Mouse (Mus musculus) MEL (cell line): Measurements from ENCODE around the gene Mpp2. TPM values are rescaled to one million over a fixed set of nuclear protein-coding genes. Genes with fewer than 3 reads are reported as not detected.

Experiments used
- DNase-seq: peaks from one replicate; pipeline ENCODE4 v3.0.0; 2011; ENCODE audit warnings: low read depth, low spot score
- H3K27ac ChIP-seq: 2 replicates; pipeline ENCODE4 v1.5.1; 2012; ENCODE audit warnings: low read depth, mild to moderate bottlenecking, control low read depth, low read length, moderate library complexity; ENCODE audit not compliant: control insufficient read depth
- H3K27me3 ChIP-seq, 2 experiments: fragments of 150-350 bp in 1 of 2; sonication (generic) in 1 of 2; 2 replicates each; pipeline ENCODE4 v1.6.1; 2012; ENCODE audit warnings: low read length in 2 of 2, mild to moderate bottlenecking in 2 of 2, improper control_type of control experiment in 1 of 2, moderate library complexity in 1 of 2; ENCODE audit not compliant: insufficient read depth in 2 of 2, control insufficient read depth in 1 of 2
- H3K36me3 ChIP-seq, 2 experiments: 2 replicates each; pipeline ENCODE4 v1.6.1; 2012 to 2014; ENCODE audit warnings: low read length in 2 of 2, improper control_type of control experiment in 1 of 2, inconsistent platforms in 1 of 2, mild to moderate bottlenecking in 1 of 2; ENCODE audit not compliant: insufficient read depth in 2 of 2, control insufficient read depth in 1 of 2
- H3K4me1 ChIP-seq, 2 experiments: fragments of 150-350 bp in 1 of 2; sonication (generic) in 1 of 2; 2 replicates each; pipeline ENCODE4 v1.6.1; 2012; ENCODE audit warnings: low read length in 2 of 2, improper control_type of control experiment in 1 of 2, mild to moderate bottlenecking in 1 of 2; ENCODE audit not compliant: insufficient read depth in 2 of 2, control insufficient read depth in 1 of 2
- H3K4me3 ChIP-seq, 2 experiments: fragments of 150-350 bp in 1 of 2; sonication (generic) in 1 of 2; 2 replicates each; pipeline ENCODE4 v1.5.1; 2012; ENCODE audit warnings: low read depth in 2 of 2, low read length in 2 of 2, mild to moderate bottlenecking in 2 of 2, moderate library complexity in 2 of 2, control low read depth in 1 of 2, improper control_type of control experiment in 1 of 2; ENCODE audit not compliant: control insufficient read depth in 1 of 2, insufficient read depth in 1 of 2
- H3K79me2 ChIP-seq: 2 replicates; pipeline ENCODE4 v1.6.1; 2012; ENCODE audit warnings: mild to moderate bottlenecking, low read length, moderate library complexity; ENCODE audit not compliant: control insufficient read depth, poor library complexity, insufficient read depth
- H3K9ac ChIP-seq: 2 replicates; pipeline ENCODE4 v1.6.1; 2012; ENCODE audit warnings: low read depth, mild to moderate bottlenecking, control low read depth, low read length, moderate library complexity; ENCODE audit not compliant: control insufficient read depth, poor library complexity, severe bottlenecking
- H3K9me3 ChIP-seq: fragments of 150-350 bp; sonication (generic); replicated peaks from 2 replicates; pipeline ENCODE4 v1.6.1; 2012; ENCODE audit warnings: mild to moderate bottlenecking, low read length, improper control_type of control experiment, moderate library complexity; ENCODE audit not compliant: insufficient read depth
- CHD1 ChIP-seq: IDR thresholded peaks from 2 replicates; pipeline ENCODE4 v1.6.1; 2012; ENCODE audit warnings: low read depth, mild to moderate bottlenecking, inconsistent platforms, low read length, improper control_type of control experiment
- CHD2 ChIP-seq: IDR thresholded peaks from 2 replicates; pipeline ENCODE4 v1.6.1; 2011; ENCODE audit warnings: low read length, improper control_type of control experiment
- CTCF ChIP-seq, 3 experiments: IDR thresholded peaks in 2 of 3; conservative IDR thresholded peaks in 1 of 3; 2 replicates each; pipeline ENCODE4 v1.5.1; 2011 to 2012; ENCODE audit warnings: low read length in 3 of 3, low read depth in 2 of 3, mild to moderate bottlenecking in 2 of 3, improper control_type of control experiment in 1 of 3, inconsistent platforms in 1 of 3, mixed read lengths in 1 of 3, moderate library complexity in 1 of 3; ENCODE audit not compliant: control insufficient read depth in 1 of 3, insufficient read depth in 1 of 3, poor library complexity in 1 of 3, severe bottlenecking in 1 of 3
- E2F4 ChIP-seq: IDR thresholded peaks from 2 replicates; pipeline ENCODE4 v1.6.1; 2011; ENCODE audit warnings: low read depth, low read length, improper control_type of control experiment, borderline replicate concordance
- ELF1 ChIP-seq: IDR thresholded peaks from 2 replicates; pipeline ENCODE4 v1.6.1; 2014; ENCODE audit warnings: low read depth, mild to moderate bottlenecking, inconsistent platforms, low read length, improper control_type of control experiment, moderate library complexity
- EP300 ChIP-seq, 2 experiments: IDR thresholded peaks; 2 replicates each; pipeline ENCODE4 v1.6.1; 2011; ENCODE audit warnings: improper control_type of control experiment in 2 of 2, low read length in 2 of 2, low read depth in 1 of 2, mild to moderate bottlenecking in 1 of 2
- ETS1 ChIP-seq: IDR thresholded peaks from 2 replicates; pipeline ENCODE4 v1.6.1; 2012; ENCODE audit warnings: low read depth, mild to moderate bottlenecking, inconsistent platforms, low read length, improper control_type of control experiment, moderate library complexity
- GABPA ChIP-seq: IDR thresholded peaks from 2 replicates; pipeline ENCODE4 v1.6.1; 2012; ENCODE audit warnings: low read depth, mild to moderate bottlenecking, inconsistent platforms, low read length, improper control_type of control experiment, moderate library complexity
- GATA1 ChIP-seq: IDR thresholded peaks from 2 replicates; pipeline ENCODE4 v1.6.1; 2011; ENCODE audit warnings: low read depth, low read length, improper control_type of control experiment
- HCFC1 ChIP-seq: IDR thresholded peaks from 2 replicates; pipeline ENCODE4 v1.6.1; 2012; ENCODE audit warnings: low read depth, mild to moderate bottlenecking, inconsistent platforms, low read length, improper control_type of control experiment, moderate library complexity
- JUND ChIP-seq: IDR thresholded peaks from 2 replicates; pipeline ENCODE4 v1.6.1; 2011; ENCODE audit warnings: low read depth, mild to moderate bottlenecking, improper control_type of control experiment, low read length
- MAFK ChIP-seq: IDR thresholded peaks from 2 replicates; pipeline ENCODE4 v1.6.1; 2011; ENCODE audit warnings: low read depth, mild to moderate bottlenecking, low read length, improper control_type of control experiment, borderline replicate concordance
- MAZ ChIP-seq: IDR thresholded peaks from 2 replicates; pipeline ENCODE4 v1.6.1; 2012; ENCODE audit warnings: low read depth, mild to moderate bottlenecking, inconsistent platforms, low read length, improper control_type of control experiment
- MYB ChIP-seq: IDR thresholded peaks from 2 replicates; pipeline ENCODE4 v1.6.1; 2011; ENCODE audit warnings: mild to moderate bottlenecking, low read depth, low read length, improper control_type of control experiment
- MYC ChIP-seq: IDR thresholded peaks from 2 replicates; pipeline ENCODE4 v1.6.1; 2011; ENCODE audit warnings: low read depth, mild to moderate bottlenecking, low read length, improper control_type of control experiment, moderate library complexity
- NELFE ChIP-seq: IDR thresholded peaks from 2 replicates; pipeline ENCODE4 v1.6.1; 2011; ENCODE audit warnings: low read depth, low read length, improper control_type of control experiment
- NRF1 ChIP-seq: IDR thresholded peaks from 2 replicates; pipeline ENCODE4 v1.6.1; 2014; ENCODE audit warnings: low read depth, mild to moderate bottlenecking, inconsistent platforms, low read length, improper control_type of control experiment, moderate library complexity; ENCODE audit not compliant: poor library complexity, insufficient read depth, severe bottlenecking
- POLR2A ChIP-seq, 2 experiments: IDR thresholded peaks; 2 replicates each; pipeline ENCODE4 v1.6.1; 2011 to 2012; ENCODE audit warnings: low read length in 2 of 2, mild to moderate bottlenecking in 2 of 2, control low read depth in 1 of 2, improper control_type of control experiment in 1 of 2, low read depth in 1 of 2, moderate library complexity in 1 of 2; ENCODE audit not compliant: control insufficient read depth in 1 of 2, insufficient read depth in 1 of 2, poor library complexity in 1 of 2
- POLR2AphosphoS5 ChIP-seq: IDR thresholded peaks from 2 replicates; pipeline ENCODE4 v1.6.1; 2012; ENCODE audit warnings: low read depth, borderline replicate concordance, mild to moderate bottlenecking, inconsistent platforms, low read length, moderate library complexity, mixed read lengths
- RAD21 ChIP-seq: IDR thresholded peaks from 2 replicates; pipeline ENCODE4 v1.6.1; 2011; ENCODE audit warnings: mild to moderate bottlenecking, low read depth, low read length, improper control_type of control experiment
- RCOR1 ChIP-seq: IDR thresholded peaks from 2 replicates; pipeline ENCODE4 v1.6.1; 2012; ENCODE audit warnings: low read depth, mild to moderate bottlenecking, inconsistent platforms, low read length, improper control_type of control experiment
- TBP ChIP-seq: IDR thresholded peaks from 2 replicates; pipeline ENCODE4 v1.8.0; 2011; ENCODE audit warnings: low read depth, low read length, improper control_type of control experiment
- USF1 ChIP-seq: IDR thresholded peaks from 2 replicates; pipeline ENCODE4 v1.6.1; 2014; ENCODE audit warnings: low read depth, mild to moderate bottlenecking, inconsistent platforms, low read length, improper control_type of control experiment, moderate library complexity
- ZMIZ1 ChIP-seq: IDR thresholded peaks from 2 replicates; pipeline ENCODE4 v1.6.1; 2012; ENCODE audit warnings: low read depth, mild to moderate bottlenecking, inconsistent platforms, low read length, improper control_type of control experiment, moderate library complexity
- ZNF384 ChIP-seq: IDR thresholded peaks from 2 replicates; pipeline ENCODE4 v1.6.1; 2012; ENCODE audit warnings: low read depth, mild to moderate bottlenecking, inconsistent platforms, low read length, improper control_type of control experiment
- polyA plus RNA-seq, 2 experiments: library from polyadenylated mRNA; stranded (reverse) in 1 of 2; unstranded in 1 of 2; fragments of >175 nt in 1 of 2; fragments of >200 nt in 1 of 2; gene quantifications; 2 replicates each; pipeline versions ENCODE4 v1.2.1 to v1.2.4; 2012; ENCODE audit warnings: low replicate concordance in 2 of 2, low read depth in 1 of 2; ENCODE audit not compliant: insufficient read length in 2 of 2, insufficient read depth in 1 of 2, missing spikeins in 1 of 2
- total RNA-seq: library from RNA; depleted of rRNA; stranded (reverse); fragments of 300-350 nt; gene quantifications from 2 replicates; pipeline ENCODE4 v1.2.3, GENCODE M21; 2012

The Mpp2 gene
- total and polyA plus RNA-seq, 3 experiments, result 2.9 to 16.3 TPM; not detected in 1

DNA sequence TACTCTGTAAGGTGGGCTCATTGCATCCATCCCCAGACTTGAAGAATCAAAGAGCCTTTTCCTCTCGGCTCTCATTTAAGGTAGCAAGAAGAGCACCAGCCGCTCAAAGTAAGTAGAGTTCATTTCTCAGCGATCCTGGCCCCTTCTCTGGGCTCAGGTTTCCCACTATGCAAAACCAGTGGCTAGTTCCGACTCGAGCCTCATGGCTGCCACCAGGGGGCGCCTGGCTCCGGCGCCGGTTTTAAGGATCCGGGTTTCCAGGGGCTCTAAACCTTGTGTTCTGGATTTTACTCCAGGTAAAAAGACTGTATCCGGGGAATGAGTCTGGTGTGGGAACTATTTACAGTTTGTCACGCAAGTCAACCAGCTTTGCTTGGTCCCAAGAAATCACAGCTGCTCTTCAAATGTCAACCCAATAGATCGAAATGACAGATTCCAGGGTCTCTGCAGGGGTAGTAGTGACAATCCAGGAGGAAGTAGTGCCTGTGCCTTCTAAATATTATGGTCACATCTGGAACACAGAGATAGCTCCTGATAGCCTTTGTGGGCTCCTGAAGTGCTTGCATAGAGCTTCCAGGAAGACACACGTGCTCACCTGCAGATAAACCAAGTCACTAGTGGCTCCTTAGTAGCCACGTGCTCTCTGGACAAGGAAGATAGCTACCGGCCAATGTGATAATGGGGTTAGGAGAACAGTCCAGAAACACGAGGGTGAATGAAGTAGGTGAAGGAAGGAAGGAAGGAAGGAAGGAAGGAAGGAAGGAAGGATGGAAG is 14.4 kb upstream of the Mpp2 start (continued):
- no peak; the same call in 1 of the 2 replicates for TF ChIP-seq HCFC1

- Histone ChIP-seq H3K9me3 (no peaks in the 10 kb centered on the region), H3K27ac (no peak within 1 kb of the TSS), H3K4me3 (no peak within 1 kb of the TSS; a peak in 1 of 4 replicates), H3K36me3 (peaks cover 0 to 10% of the 10 kb centered on the region in 2 experiments; a peak in 2 of 4 replicates), H3K27me3 (peaks cover 2 to 3% of the 10 kb centered on the region in 2 experiments; a peak in 3 of 4 replicates), H3K79me2 (no peaks in the 10 kb centered on the region), H3K9ac (peak within 1 kb of the TSS; percentile 19), H3K4me1 (peaks cover 7 to 32% of the 10 kb centered on the region in 2 experiments)
- no peak for DNase-seq
- no peak for TF ChIP-seq MAFK
- TF ChIP-seq GABPA, result no peak
- TF ChIP-seq RCOR1, result no peak
- no peak for TF ChIP-seq ZMIZ1
- TF ChIP-seq CTCF (IDR thresholded peaks at IDR 0.05 in 2 of 3, conservative IDR thresholded peaks at IDR 0.05 in 1 of 3; ENCODE audit: control insufficient read depth in 1 of 3, insufficient read depth in 1 of 3, low read depth in 2 of 3, low read length in 3 of 3, poor library complexity in 1 of 3, severe bottlenecking in 1 of 3), result no peak
- TF ChIP-seq NRF1, result no peak
- TF ChIP-seq CHD2, result no peak
- TF ChIP-seq USF1, result no peak
- TF ChIP-seq NELFE, result no peak
- TF ChIP-seq E2F4, result no peak
- no peak for TF ChIP-seq POLR2AphosphoS5
- no peak for TF ChIP-seq POLR2A (IDR thresholded peaks at IDR 0.05; ENCODE audit: control insufficient read depth in 1 of 2, insufficient read depth in 1 of 2, low read depth in 1 of 2, low read length in 2 of 2, poor library complexity in 1 of 2)
These were observed 12.9 kb upstream of the Mpp2 start, which contains the start of gene Ppy for GRCm38 (mm10) chr11:102101219-102101618. Ppy (minus strand) TSS chr11:102101319.

DNA sequence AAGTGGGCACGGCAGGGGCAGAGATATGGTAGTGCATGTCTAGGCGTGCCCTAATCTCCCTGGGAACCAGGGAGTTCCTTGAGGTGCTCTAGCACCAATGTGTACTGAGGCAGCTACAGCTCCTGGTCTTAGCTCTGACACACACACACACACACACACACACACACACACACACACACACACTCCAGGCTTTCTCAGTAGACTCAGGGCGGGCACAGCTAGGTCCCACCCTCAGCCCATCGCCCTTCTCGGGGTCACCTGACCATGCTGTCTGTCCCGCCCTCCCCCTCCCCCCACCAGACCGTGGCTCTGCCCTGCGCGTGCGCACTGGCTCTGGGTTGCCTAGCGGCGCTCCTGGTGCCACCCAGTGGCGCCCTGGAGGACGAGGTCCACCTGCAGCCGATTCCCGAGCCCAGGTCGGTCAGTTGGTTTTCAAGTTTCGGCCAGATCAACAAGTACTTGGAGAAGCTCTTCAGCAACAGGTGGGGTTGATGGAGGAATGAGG is 8.6 kb upstream of the Mpp2 start:
- Histone ChIP-seq H3K9ac (peak overlapping the region; percentile 73), H3K4me1 (peaks cover 4 to 26% of the 10 kb centered on the region in 2 experiments; a peak in 2 of 4 replicates), H3K27ac (peak overlapping the region; percentile 49), H3K36me3 (peaks cover 0 to 9% of the 10 kb centered on the region in 2 experiments; a peak in 2 of 4 replicates), H3K9me3 (no peaks in the 10 kb centered on the region), H3K4me3 (peak overlapping the region; percentile 65 to 75), H3K79me2 (no peaks in the 10 kb centered on the region), H3K27me3 (no peaks in the 10 kb centered on the region)
- DNase-seq, result peak; percentile 96
- TF ChIP-seq ZNF384 (no peak), MYB (no peak), E2F4 (no peak), TBP (0 out of 2 replicates have a peak, but pooled peaks have one; percentile 39), EP300 (IDR thresholded peaks at IDR 0.05; ENCODE audit: low read depth in 1 of 2, low read length in 2 of 2) (no peak; a peak in 2 of 4 replicates), ZMIZ1 (peak; percentile 58; the same call in 1 of the 2 replicates), CTCF (IDR thresholded peaks at IDR 0.05 in 2 of 3, conservative IDR thresholded peaks at IDR 0.05 in 1 of 3; ENCODE audit: control insufficient read depth in 1 of 3, insufficient read depth in 1 of 3, low read depth in 2 of 3, low read length in 3 of 3, poor library complexity in 1 of 3, severe bottlenecking in 1 of 3) (peak; percentile 21 to 87 (median 73); a peak in 5 of 6 replicates), CHD2 (no peak; the same call in 1 of the 2 replicates), JUND (no peak), ELF1 (peak; percentile 28; the same call in 1 of the 2 replicates), MAZ (0 out of 2 replicates have a peak, but pooled peaks have one; percentile 10), GATA1 (no peak), MYC (no peak; the same call in 1 of the 2 replicates), NRF1 (peak; percentile 99; the same call in 1 of the 2 replicates), ETS1 (peak; percentile 40; the same call in 1 of the 2 replicates), CHD1 (no peak), HCFC1 (peak; percentile 78), RAD21 (peak; percentile 14), RCOR1 (no peak), MAFK (no peak)
